Mouse (Mus musculus) G1E (cell line): ENCODE results near the gene Stoml1.

Experiments
- CTCF ChIP-seq: IDR thresholded peaks from 2 replicates; pipeline ENCODE4 v1.5.1; 2012; ENCODE audit warnings: low read depth, low read length, inconsistent platforms, mixed read lengths
- TAL1 ChIP-seq: conservative IDR thresholded peaks from 2 replicates; pipeline ENCODE4 v1.6.1; 2012; ENCODE audit warnings: low read depth, low read length, inconsistent platforms, mixed read lengths

DNA sequence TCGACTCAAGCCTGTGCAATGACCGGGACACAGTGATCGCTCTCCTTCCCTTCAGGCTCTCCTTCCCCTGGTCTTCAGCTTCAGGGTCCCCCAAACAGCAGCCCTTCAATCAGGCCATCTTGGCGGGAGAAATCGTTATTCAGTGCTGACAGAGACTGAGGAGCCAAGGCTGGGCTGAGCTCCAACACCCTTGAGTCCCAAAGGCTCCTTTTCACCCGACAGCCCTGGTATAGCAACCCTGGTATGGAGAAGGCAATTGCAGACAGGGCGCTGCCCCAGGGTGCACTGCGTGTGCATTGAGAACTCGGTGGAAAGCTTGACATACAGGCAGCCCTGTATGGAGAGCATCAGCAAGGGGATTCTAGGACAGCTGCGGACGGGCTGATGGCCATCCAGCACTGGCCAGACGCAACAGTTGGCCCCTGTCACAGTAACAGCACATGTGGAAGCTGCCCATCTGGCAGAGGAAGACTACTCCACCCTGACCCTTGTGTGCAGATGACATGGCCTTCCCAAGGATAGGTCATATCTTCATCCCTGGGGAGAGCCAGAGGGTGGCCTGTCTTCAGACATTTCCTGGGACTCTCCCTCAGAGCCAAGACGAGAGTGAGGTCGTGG, 57.2 kb downstream of the Stoml1 start:
- no peak for TF ChIP-seq TAL1
- TF ChIP-seq CTCF = no peak
